In the genomic region with DNA sequence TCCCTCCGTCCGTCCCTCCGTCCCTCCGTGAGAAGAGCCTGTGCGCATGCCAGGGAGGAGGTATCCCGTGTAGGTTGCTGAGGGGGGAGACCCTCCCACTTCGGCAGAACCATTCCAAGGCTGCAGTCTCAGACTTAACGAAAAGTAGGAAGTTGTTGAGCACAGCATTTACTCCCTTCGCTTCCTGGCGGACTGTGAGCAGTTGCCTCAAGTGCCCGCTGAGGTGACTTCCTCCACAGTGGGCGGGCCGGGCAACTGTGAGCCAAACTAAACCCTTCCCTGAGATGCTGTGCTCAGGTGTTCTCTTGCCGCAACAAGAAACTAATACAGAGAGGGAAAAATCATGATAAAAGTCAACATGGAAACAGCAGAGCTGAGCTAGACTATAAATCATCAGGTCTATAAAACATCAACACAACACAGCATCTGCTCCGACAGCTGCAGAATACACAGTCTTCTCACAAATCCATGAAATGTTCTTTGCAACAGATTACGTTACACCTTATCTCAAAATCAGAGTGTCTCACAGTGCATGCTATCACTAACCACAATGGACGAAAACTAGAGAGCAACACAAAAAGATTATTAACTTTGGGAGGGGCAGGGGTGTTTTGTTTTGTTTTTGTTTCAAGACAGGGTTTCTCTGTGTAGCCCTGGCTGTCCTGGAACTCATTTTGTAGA, we compare ENCODE assay signal across 8 mouse cellular contexts.
DNase-seq lines count a peak whose midpoint lies in the region; ATAC-seq lines count a peak whose summit lies in the region.

No protein-coding gene starts in this region.

- H3K27me3 ChIP-seq in liver, embryonic 11.5 days (replicated peaks; ENCODE audit: control insufficient read depth, insufficient read depth, low read length): no peaks in the 10 kb centered on the region
- H3K27me3 ChIP-seq in forebrain, embryonic 14.5 days (replicated peaks; ENCODE audit: control insufficient read depth, insufficient read depth, low read length): no peaks in the 10 kb centered on the region
- H3K27me3 ChIP-seq in liver, embryonic 16.5 days (ENCODE audit: control insufficient read depth, insufficient read depth, low read depth, low read length): no peaks in the 10 kb centered on the region
- no peaks in the 10 kb centered on the region for H3K27me3 ChIP-seq in splenic B cell, adult 2 months (ENCODE audit: control insufficient read depth, insufficient read depth, low read length, poor library complexity, severe bottlenecking)

- peaks cover 14% of the 10 kb centered on the region for H3K4me1 ChIP-seq in liver, embryonic 11.5 days (replicated peaks; ENCODE audit: control insufficient read depth, insufficient read depth, low read length)
- H3K4me1 ChIP-seq in forebrain, embryonic 14.5 days (ENCODE audit: control insufficient read depth, insufficient read depth, low read length): no peaks in the 10 kb centered on the region
- H3K4me1 ChIP-seq in liver, embryonic 16.5 days (ENCODE audit: control insufficient read depth, low read depth, low read length): peaks cover 3% of the 10 kb centered on the region

- 41% methylated on average over 17 of the region's 17 CpGs for WGBS in liver, embryonic 11.5 days
- 71% methylated on average over 17 of the region's 17 CpGs for WGBS in forebrain, embryonic 14.5 days
- 22% methylated on average over 17 of the region's 17 CpGs for WGBS in liver, embryonic 16.5 days (ENCODE audit: insufficient replicate concordance)

- H3K27ac ChIP-seq in liver, embryonic 11.5 days (ENCODE audit: low read depth, low read length): no peak overlapping the region
- no peak overlapping the region for H3K27ac ChIP-seq in forebrain, embryonic 14.5 days (ENCODE audit: low read depth, low read length)
- H3K27ac ChIP-seq in liver, embryonic 16.5 days (ENCODE audit: low read length): no peak overlapping the region

- no peaks in the 10 kb centered on the region for H3K36me3 ChIP-seq in liver, embryonic 11.5 days (ENCODE audit: control insufficient read depth, insufficient read depth, low read length)
- no peaks in the 10 kb centered on the region for H3K36me3 ChIP-seq in forebrain, embryonic 14.5 days (ENCODE audit: control insufficient read depth, insufficient read depth, low read length)
- H3K36me3 ChIP-seq in liver, embryonic 16.5 days (ENCODE audit: control insufficient read depth, insufficient read depth): no peaks in the 10 kb centered on the region
- H3K36me3 ChIP-seq in splenic B cell, adult 2 months (ENCODE audit: control insufficient read depth, insufficient read depth, low read length, poor library complexity, severe bottlenecking): no peaks in the 10 kb centered on the region

- DNase-seq in liver, embryonic 11.5 days (ENCODE audit: low spot score): no peak
- no peak for DNase-seq in liver
- no peak for DNase-seq in forebrain, embryonic 14.5 days (ENCODE audit: low spot score)
- peak; percentile 9 for DNase-seq in splenic B cell, adult 2 months (ENCODE audit: low read depth, low spot score)
- DNase-seq in cerebellum, adult 11 months: no peak
- no peak for DNase-seq in right cerebral cortex, postnatal 36 days (ENCODE audit: low spot score in 2 of 2)
- DNase-seq in right cerebral cortex, postnatal 10 days (ENCODE audit: low spot score in 2 of 2): no peak

- ATAC-seq in liver, embryonic 11.5 days (replicated peaks; ENCODE audit: low FRiP score): peak; percentile 54
- no peak for ATAC-seq in forebrain, embryonic 14.5 days
- ATAC-seq in liver, embryonic 16.5 days (ENCODE audit: low read depth): 0 out of 2 replicates have a peak, but pooled peaks have one; percentile 19

- H3K4me2 ChIP-seq in liver, embryonic 11.5 days: peak overlapping the region; percentile 54
- H3K4me2 ChIP-seq in forebrain, embryonic 14.5 days (ENCODE audit: low read length): peak overlapping the region; percentile 12; the same call in 1 of the 2 replicates
- H3K4me2 ChIP-seq in liver, embryonic 16.5 days (ENCODE audit: low read depth, low read length): 0 out of 2 replicates have a peak overlapping the region, but pooled peaks have one; percentile 21

- H3K9me3 ChIP-seq in liver, embryonic 11.5 days (ENCODE audit: control insufficient read depth, low read length): no peaks in the 10 kb centered on the region
- no peaks in the 10 kb centered on the region for H3K9me3 ChIP-seq in forebrain, embryonic 14.5 days (replicated peaks; ENCODE audit: control insufficient read depth, low read length)
- no peaks in the 10 kb centered on the region for H3K9me3 ChIP-seq in liver, embryonic 16.5 days (replicated peaks; ENCODE audit: control insufficient read depth, low read length)

- no peak overlapping the region for H3K9ac ChIP-seq in liver, embryonic 11.5 days (ENCODE audit: low read depth, low read length)
- H3K9ac ChIP-seq in forebrain, embryonic 14.5 days (ENCODE audit: low read length): no peak overlapping the region
- no peak overlapping the region for H3K9ac ChIP-seq in liver, embryonic 16.5 days (ENCODE audit: low read depth, low read length)

- H3K4me3 ChIP-seq in liver, embryonic 11.5 days (ENCODE audit: low read depth, low read length): peak overlapping the region; percentile 15; the same call in 1 of the 2 replicates
- no peak overlapping the region for H3K4me3 ChIP-seq in forebrain, embryonic 14.5 days (ENCODE audit: low read depth, low read length)
- no peak overlapping the region for H3K4me3 ChIP-seq in liver, embryonic 16.5 days (ENCODE audit: low read depth, low read length)
